Mouse (Mus musculus) hindbrain, embryonic 13.5 days (tissue): ENCODE data around the gene Myo1h. TPM values are rescaled to one million over a fixed set of nuclear protein-coding genes. Genes with fewer than 3 reads are reported as not detected.

Source experiments
- microRNA-seq: library from miRNA; unstranded; fragments of <30 nt; microRNA quantifications from one replicate; pipeline ENCODE4, GENCODE M21; 2016
- polyA plus RNA-seq: library from polyadenylated mRNA; unstranded; fragments of >200 nt; fragmentation: Nextera tagmentation; extraction: Ambion mirVana; gene quantifications from 2 replicates; pipeline ENCODE4 v1.2.1, GENCODE M21; 2015

Gene Myo1h
- polyA plus RNA-seq, 1 experiment from 2014 or later: 0.93 TPM

Small RNA genes within 50 kb of the gene (microRNA-seq; reads per million reads assigned to microRNA genes)
- 0.93 reads per million for gene Mir7027

Other genes with a start within 250 kb of the Myo1h start
- gene Usp30, start 223.7 kb upstream of the Myo1h start, polyA plus RNA-seq: 16.2 and 16.8 TPM in 2 replicates
- gene Svop, start 197.6 kb upstream of the Myo1h start, polyA plus RNA-seq: 83.2 and 88.7 TPM in 2 replicates
- 5.4 and 6.3 TPM in 2 replicates for gene Alkbh2, start 160.9 kb upstream of the Myo1h start, polyA plus RNA-seq
- gene Ung, start 158.8 kb upstream of the Myo1h start, polyA plus RNA-seq: 10.4 and 11.1 TPM in 2 replicates
- 1.9 and 3.2 TPM in 2 replicates for gene Acacb, start 142.6 kb upstream of the Myo1h start, polyA plus RNA-seq
- 1.0 and 2.9 TPM in 2 replicates for gene Foxn4, start 15.4 kb upstream of the Myo1h start, polyA plus RNA-seq
- 77.7 and 86.5 TPM in 2 replicates for gene Kctd10, start 91.3 kb downstream of the Myo1h start, polyA plus RNA-seq
- 41.4 and 41.6 TPM in 2 replicates for gene Ube3b, start 91.4 kb downstream of the Myo1h start, polyA plus RNA-seq
- gene Mmab, start 154.9 kb downstream of the Myo1h start, polyA plus RNA-seq: 23.6 and 25.7 TPM in 2 replicates
- 50.0 and 54.0 TPM in 2 replicates for gene Mvk, start 155.1 kb downstream of the Myo1h start, polyA plus RNA-seq